Mouse (Mus musculus) forebrain, embryonic 13.5 days (tissue): ENCODE results near the gene Ndufb6. TPM values are rescaled to one million over a fixed set of nuclear protein-coding genes. Genes with fewer than 3 reads are reported as not detected.

ENCODE experiments used
- ATAC-seq: fragments of 200-750 bp; cut with Nextera tagmentation; 2 replicates; pipeline ENCODE4 v1.8.0; 2017
- H3K27ac ChIP-seq: fragments of 300-500 bp; sonication (generic); 2 replicates; pipeline ENCODE4 v1.5.1; 2015; ENCODE audit warnings: inconsistent platforms, mild to moderate bottlenecking, moderate library complexity
- H3K27me3 ChIP-seq: fragments of 300-500 bp; sonication (generic); 2 replicates; pipeline ENCODE4 v1.6.1; 2015; ENCODE audit warnings: mild to moderate bottlenecking, inconsistent platforms
- H3K36me3 ChIP-seq: fragments of 300-500 bp; sonication (generic); 2 replicates; pipeline ENCODE4 v1.6.1; 2015; ENCODE audit warnings: mild to moderate bottlenecking, inconsistent platforms; ENCODE audit not compliant: poor library complexity, severe bottlenecking
- H3K4me1 ChIP-seq: fragments of 300-500 bp; sonication (generic); 2 replicates; pipeline ENCODE4 v1.6.1; 2015; ENCODE audit warnings: inconsistent platforms
- H3K4me2 ChIP-seq: fragments of 300-500 bp; sonication (generic); 2 replicates; pipeline ENCODE4 v1.6.1; 2015; ENCODE audit warnings: inconsistent platforms, mild to moderate bottlenecking, moderate library complexity
- H3K4me3 ChIP-seq: fragments of 300-500 bp; sonication (generic); 2 replicates; pipeline ENCODE4 v1.5.1; 2015; ENCODE audit warnings: mild to moderate bottlenecking, inconsistent platforms
- H3K9ac ChIP-seq: fragments of 300-500 bp; sonication (generic); 2 replicates; pipeline ENCODE4 v1.6.1; 2015; ENCODE audit warnings: mild to moderate bottlenecking, inconsistent platforms
- H3K9me3 ChIP-seq: fragments of 300-500 bp; sonication (generic); replicated peaks from 2 replicates; pipeline ENCODE4 v1.6.1; 2016; ENCODE audit warnings: inconsistent platforms
- WGBS: fragments of 180-500 bp; shearing (Covaris S2); methylation state at CpG from one replicate; pipeline ENCODE4 v1.1.7; 2015; 5-methylcytosine and 5-hydroxymethylcytosine counted together
- polyA plus RNA-seq: library from polyadenylated mRNA; unstranded; fragments of >200 nt; fragmentation: Nextera tagmentation; extraction: Ambion mirVana; gene quantifications from 2 replicates; pipeline ENCODE4 v1.2.1, GENCODE M21; 2015

The Ndufb6 gene
- polyA plus RNA-seq, 1 experiment from 2014 or later, result 322 TPM

- H3K36me3 ChIP-seq, result no peaks in the 10 kb centered on the region
- H3K4me3 ChIP-seq, result no peak overlapping the region
- H3K9ac ChIP-seq, result no peak overlapping the region
- ATAC-seq, result no peak
- H3K27me3 ChIP-seq, result no peaks in the 10 kb centered on the region
- peaks cover 4% of the 10 kb centered on the region; the same call in 1 of the 2 replicates for H3K9me3 ChIP-seq
- H3K27ac ChIP-seq, result no peak overlapping the region
- no peak overlapping the region for H3K4me2 ChIP-seq
- 93% methylated on average over 2 of the region's 2 CpGs for WGBS
- H3K4me1 ChIP-seq, result no peaks in the 10 kb centered on the region
Measured at GRCm38 (mm10) chr4:40289046-40289445, 9.8 kb upstream of the Ndufb6 start.

GRCm38 (mm10) chr4:40287415-40287814 is 8.2 kb upstream of the Ndufb6 start:
- Histone ChIP-seq H3K4me3 (no peak overlapping the region), H3K9me3 (peaks cover 3% of the 10 kb centered on the region; the same call in 1 of the 2 replicates), H3K27me3 (no peaks in the 10 kb centered on the region), H3K36me3 (no peaks in the 10 kb centered on the region), H3K27ac (no peak overlapping the region), H3K4me1 (no peaks in the 10 kb centered on the region), H3K9ac (no peak overlapping the region), H3K4me2 (no peak overlapping the region)
- ATAC-seq, result no peak
- 79% methylated on average over 6 of the region's 6 CpGs for WGBS

- ATAC-seq, result no peak
- H3K4me3 ChIP-seq, result no peak overlapping the region
- 17% methylated on average over 4 of the region's 4 CpGs for WGBS
- H3K9me3 ChIP-seq, result 0 out of 2 replicates have a peak, but pooled peaks cover 2% of the 10 kb centered on the region
- H3K27ac ChIP-seq, result no peak overlapping the region
- H3K9ac ChIP-seq, result no peak overlapping the region
- H3K4me2 ChIP-seq, result no peak overlapping the region
- no peaks in the 10 kb centered on the region for H3K36me3 ChIP-seq
- no peaks in the 10 kb centered on the region for H3K27me3 ChIP-seq
- no peaks in the 10 kb centered on the region for H3K4me1 ChIP-seq
Measured at GRCm38 (mm10) chr4:40285582-40285981, 6.4 kb upstream of the Ndufb6 start.

GRCm38 (mm10) chr4:40278880-40279275 is 343 bp downstream of the Ndufb6 start:
- peak overlapping the region; percentile 95 for H3K4me2 ChIP-seq
- H3K36me3 ChIP-seq, result peaks cover 22% of the 10 kb centered on the region
- peak; percentile 73 for ATAC-seq
- H3K4me1 ChIP-seq, result peaks cover 14% of the 10 kb centered on the region
- no peaks in the 10 kb centered on the region for H3K9me3 ChIP-seq
- peak overlapping the region; percentile 90 for H3K9ac ChIP-seq
- no peaks in the 10 kb centered on the region for H3K27me3 ChIP-seq
- peak overlapping the region; percentile 90 for H3K4me3 ChIP-seq
- H3K27ac ChIP-seq, result no peak overlapping the region
- WGBS, result 1% methylated on average over 21 of the region's 21 CpGs

GRCm38 (mm10) chr4:40269430-40270032 is 9.7 kb downstream of the Ndufb6 start, which contains the start of the genes Smim27 and Topors:
Smim27 (plus strand) TSS chr4:40269579.
Topors (minus strand) TSS chr4:40269850.
- peak; percentile 95 for ATAC-seq
- under 1% methylated on average over 38 of the region's 38 CpGs for WGBS
- H3K4me1 ChIP-seq, result peaks cover 31% of the 10 kb centered on the region

GRCm38 (mm10) chr4:40268835-40269234 is 10.4 kb downstream of the Ndufb6 start:
- H3K4me1 ChIP-seq, result peaks cover 31% of the 10 kb centered on the region
- H3K9me3 ChIP-seq, result no peaks in the 10 kb centered on the region
- peaks cover 37% of the 10 kb centered on the region for H3K36me3 ChIP-seq
- WGBS, result under 1% methylated on average over 16 of the region's 16 CpGs
- H3K4me2 ChIP-seq, result peak overlapping the region; percentile 81
- peak overlapping the region; percentile 92 for H3K27ac ChIP-seq
- H3K27me3 ChIP-seq, result no peaks in the 10 kb centered on the region
- H3K4me3 ChIP-seq, result peak overlapping the region; percentile 71
- H3K9ac ChIP-seq, result peak overlapping the region; percentile 81
- peak; percentile 5 for ATAC-seq

More at GRCm38 (mm10) chr4:40269430-40270032, 9.7 kb downstream of the Ndufb6 start, which contains the start of the genes Smim27 and Topors:
- H3K9me3 ChIP-seq, result no peaks in the 10 kb centered on the region
- H3K9ac ChIP-seq, result peak within 1 kb of the TSS; percentile 81
- peak within 1 kb of the TSS; percentile 81 for H3K4me2 ChIP-seq
- H3K4me3 ChIP-seq, result peak within 1 kb of the TSS; percentile 71
- H3K27ac ChIP-seq, result peak within 1 kb of the TSS; percentile 92
- peaks cover 40% of the 10 kb centered on the region for H3K36me3 ChIP-seq
- H3K27me3 ChIP-seq, result no peaks in the 10 kb centered on the region

- peak overlapping the region; percentile 71 for H3K4me3 ChIP-seq
- peak; percentile 84 for ATAC-seq
- H3K27ac ChIP-seq, result peak overlapping the region; percentile 92
- peak overlapping the region; percentile 81 for H3K4me2 ChIP-seq
- H3K27me3 ChIP-seq, result no peaks in the 10 kb centered on the region
- H3K36me3 ChIP-seq, result peaks cover 34% of the 10 kb centered on the region
- H3K4me1 ChIP-seq, result peaks cover 31% of the 10 kb centered on the region
- H3K9me3 ChIP-seq, result no peaks in the 10 kb centered on the region
- 0% methylated on average over 46 of the region's 50 CpGs for WGBS
- peak overlapping the region; percentile 81 for H3K9ac ChIP-seq
Measured at GRCm38 (mm10) chr4:40268204-40268813, 10.9 kb downstream of the Ndufb6 start.

- Histone ChIP-seq H3K27ac (peak overlapping the region; percentile 62), H3K36me3 (peaks cover 32% of the 10 kb centered on the region), H3K9ac (peak overlapping the region; percentile 81), H3K27me3 (no peaks in the 10 kb centered on the region), H3K4me2 (peak overlapping the region; percentile 81), H3K9me3 (no peaks in the 10 kb centered on the region), H3K4me3 (peak overlapping the region; percentile 71), H3K4me1 (peaks cover 31% of the 10 kb centered on the region)
- no peak for ATAC-seq
- 73% methylated on average over 7 of the region's 7 CpGs for WGBS
Measured at GRCm38 (mm10) chr4:40267681-40268080, 11.5 kb downstream of the Ndufb6 start.

GRCm38 (mm10) chr4:40264321-40264720 is 14.9 kb downstream of the Ndufb6 start:
- Histone ChIP-seq H3K4me3 (no peak overlapping the region), H3K9me3 (no peaks in the 10 kb centered on the region), H3K36me3 (peaks cover 57% of the 10 kb centered on the region), H3K4me1 (peaks cover 31% of the 10 kb centered on the region), H3K4me2 (no peak overlapping the region), H3K9ac (no peak overlapping the region), H3K27me3 (no peaks in the 10 kb centered on the region), H3K27ac (no peak overlapping the region)
- ATAC-seq, result no peak
- 88% methylated on average over 1 of the region's 1 CpGs for WGBS

- Histone ChIP-seq H3K4me2 (no peak overlapping the region), H3K27me3 (no peaks in the 10 kb centered on the region), H3K27ac (no peak overlapping the region), H3K36me3 (peaks cover 14% of the 10 kb centered on the region), H3K9ac (no peak overlapping the region), H3K4me1 (no peaks in the 10 kb centered on the region), H3K4me3 (no peak overlapping the region), H3K9me3 (no peaks in the 10 kb centered on the region)
- WGBS, result 90% methylated on average over 8 of the region's 8 CpGs
- no peak for ATAC-seq
Measured at GRCm38 (mm10) chr4:40254385-40255103, 24.7 kb downstream of the Ndufb6 start.

- Histone ChIP-seq H3K36me3 (peaks cover 7% of the 10 kb centered on the region; the same call in 1 of the 2 replicates), H3K27me3 (no peaks in the 10 kb centered on the region), H3K4me1 (no peaks in the 10 kb centered on the region), H3K9ac (no peak overlapping the region), H3K27ac (no peak overlapping the region), H3K4me2 (no peak overlapping the region), H3K9me3 (no peaks in the 10 kb centered on the region), H3K4me3 (no peak overlapping the region)
- 66% methylated on average over 2 of the region's 2 CpGs for WGBS
- ATAC-seq, result no peak
Measured at GRCm38 (mm10) chr4:40253766-40254165, 25.5 kb downstream of the Ndufb6 start.

GRCm38 (mm10) chr4:40250984-40251383 is 28.2 kb downstream of the Ndufb6 start:
- WGBS, result 93% methylated on average over 5 of the region's 5 CpGs
- Histone ChIP-seq H3K27ac (no peak overlapping the region), H3K4me2 (no peak overlapping the region), H3K9ac (no peak overlapping the region), H3K9me3 (no peaks in the 10 kb centered on the region), H3K36me3 (no peaks in the 10 kb centered on the region), H3K4me1 (no peaks in the 10 kb centered on the region), H3K27me3 (no peaks in the 10 kb centered on the region), H3K4me3 (no peak overlapping the region)
- no peak for ATAC-seq
